Mouse (Mus musculus) intestine, embryonic 16.5 days (tissue): Measurements from ENCODE around the gene Vmn1r184. TPM values are rescaled to one million over a fixed set of nuclear protein-coding genes. Genes with fewer than 3 reads are reported as not detected.
"Not testable (repeated sequence)": the region's sequence is repeated elsewhere in the genome, so short reads cannot be mapped to it uniquely, and the experiment has no call there.

Experiments
- ATAC-seq: fragments of 200-750 bp; cut with Nextera tagmentation; 2 replicates; pipeline ENCODE4 v1.8.0; 2017; ENCODE audit warnings: moderate TSS enrichment, moderate library complexity
- H3K27ac ChIP-seq: fragments of 300-500 bp; sonication (generic); 2 replicates; pipeline ENCODE4 v1.5.1; 2014; ENCODE audit warnings: mild to moderate bottlenecking, low read length
- H3K27me3 ChIP-seq: fragments of 300-500 bp; sonication (generic); replicated peaks from 2 replicates; pipeline ENCODE4 v1.6.1; 2014; ENCODE audit warnings: low read length, control low read depth, mixed read lengths; ENCODE audit not compliant: control insufficient read depth, insufficient read depth
- H3K36me3 ChIP-seq: fragments of 300-500 bp; sonication (generic); 2 replicates; pipeline ENCODE4 v1.6.1; 2014; ENCODE audit warnings: low read length, control low read depth; ENCODE audit not compliant: control insufficient read depth, insufficient read depth
- H3K4me1 ChIP-seq: fragments of 300-500 bp; sonication (generic); 2 replicates; pipeline ENCODE4 v1.6.1; 2014; ENCODE audit warnings: low read length, control low read depth, mixed read lengths; ENCODE audit not compliant: control insufficient read depth, insufficient read depth
- H3K4me2 ChIP-seq: fragments of 300-500 bp; sonication (generic); 2 replicates; pipeline ENCODE4 v1.6.1; 2014; ENCODE audit warnings: low read depth, low read length, control low read depth
- H3K4me3 ChIP-seq: fragments of 300-500 bp; sonication (generic); 2 replicates; pipeline ENCODE4 v1.5.1; 2014; ENCODE audit warnings: mild to moderate bottlenecking, low read length
- H3K9ac ChIP-seq: fragments of 300-500 bp; sonication (generic); 2 replicates; pipeline ENCODE4 v1.6.1; 2014; ENCODE audit warnings: low read depth, low read length
- H3K9me3 ChIP-seq: fragments of 300-500 bp; sonication (generic); 2 replicates; pipeline ENCODE4 v1.6.1; 2016; ENCODE audit warnings: low read length, control low read depth; ENCODE audit not compliant: control insufficient read depth
- WGBS: fragments of 180-500 bp; shearing (Covaris S2); extraction: QIAGEN DNeasy Blood & Tissue Kit; methylation state at CpG from one replicate; pipeline ENCODE4 v1.1.7; 2014; 5-methylcytosine and 5-hydroxymethylcytosine counted together
- polyA plus RNA-seq: library from polyadenylated mRNA; unstranded; fragments of >200 nt; fragmentation: Nextera tagmentation; extraction: Ambion mirVana; gene quantifications from 2 replicates; pipeline ENCODE4 v1.2.1, GENCODE M21; 2015

Vmn1r184 gene
- polyA plus RNA-seq, result not detected in 2 replicates

GRCm38 (mm10) chr7:26260034-26260433 lies at the start of gene Vmn1r184:
TSS of gene Vmn1r184 (plus strand) at chr7:26260334.
- H3K4me3 ChIP-seq, H3K9me3 ChIP-seq, H3K9ac ChIP-seq, H3K4me1 ChIP-seq, H3K4me2 ChIP-seq, H3K27ac ChIP-seq, H3K27me3 ChIP-seq, ATAC-seq, H3K36me3 ChIP-seq: not testable (repeated sequence)
- WGBS, result 86% methylated on average over 1 of the region's 1 CpGs

- 73% methylated on average over 8 of the region's 8 CpGs for WGBS
- not testable (repeated sequence) for H3K27ac ChIP-seq, H3K4me1 ChIP-seq, ATAC-seq, H3K9me3 ChIP-seq, H3K4me3 ChIP-seq, H3K4me2 ChIP-seq, H3K36me3 ChIP-seq, H3K9ac ChIP-seq, H3K27me3 ChIP-seq
These were observed 43.5 kb downstream of the Vmn1r184 start for GRCm38 (mm10) chr7:26303429-26304166.

DNA sequence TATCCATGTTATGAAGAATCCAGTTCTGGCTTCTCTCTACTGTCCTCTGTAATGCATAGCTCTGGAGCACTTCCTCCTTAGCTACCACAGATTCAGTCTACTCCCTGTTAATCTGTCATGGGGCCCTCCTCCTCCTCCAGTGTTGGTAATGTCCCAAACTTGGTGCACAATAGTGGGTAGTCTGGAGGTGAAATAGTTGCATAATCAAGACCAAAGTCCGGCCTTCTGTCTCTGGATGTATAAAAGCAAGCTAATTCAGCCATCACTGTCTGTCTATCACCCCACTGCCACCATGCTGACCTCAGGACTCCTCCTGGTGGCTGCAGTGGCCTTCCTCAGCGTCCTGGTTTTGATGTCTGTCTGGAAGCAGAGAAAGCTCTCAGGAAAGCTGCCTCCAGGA lies 46.8 kb downstream of the Vmn1r184 start, which contains the start of gene Cyp2a4:
Gene Cyp2a4, plus strand, starts transcription at position 244 of the 400 bp plus-strand sequence.
- not testable (repeated sequence) for H3K9me3 ChIP-seq

GRCm38 (mm10) chr7:26311786-26312185 lies 51.7 kb downstream of the Vmn1r184 start:
- ATAC-seq, H3K4me3 ChIP-seq, H3K36me3 ChIP-seq, H3K9me3 ChIP-seq, H3K9ac ChIP-seq, H3K27me3 ChIP-seq, H3K4me2 ChIP-seq, H3K4me1 ChIP-seq, H3K27ac ChIP-seq: not testable (repeated sequence)
- whole genome bisulfite sequencing, result 84% methylated on average over 4 of the region's 4 CpGs

More for the DNA sequence above, 46.8 kb downstream of the Vmn1r184 start, which contains the start of gene Cyp2a4:
- not testable (repeated sequence) for H3K27me3 ChIP-seq, H3K9ac ChIP-seq, H3K4me2 ChIP-seq, H3K4me3 ChIP-seq, H3K4me1 ChIP-seq, ATAC-seq, H3K27ac ChIP-seq, H3K36me3 ChIP-seq
- 56% methylated on average over 2 of the region's 2 CpGs for WGBS

DNA sequence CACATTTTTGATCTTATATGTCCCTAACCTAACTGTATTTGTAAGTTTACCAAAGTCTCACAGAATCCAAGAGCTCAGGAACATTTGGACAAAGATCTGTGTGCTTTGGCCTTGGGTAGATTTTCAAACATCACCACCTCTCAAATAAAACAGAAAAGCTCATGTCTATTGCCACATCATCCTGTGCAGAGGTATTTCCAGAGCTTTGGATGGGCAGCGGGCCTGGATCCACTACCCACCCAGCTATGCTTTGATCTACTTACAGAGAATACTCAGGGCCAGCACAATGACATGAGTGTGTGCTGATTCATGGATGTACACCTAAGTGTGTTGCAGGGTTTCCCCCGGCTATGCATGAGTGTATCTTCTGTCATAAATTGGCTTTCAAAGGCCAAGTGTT lies 55.1 kb downstream of the Vmn1r184 start:
- not testable (repeated sequence) for H3K27ac ChIP-seq, H3K9ac ChIP-seq, H3K4me3 ChIP-seq, H3K36me3 ChIP-seq, H3K27me3 ChIP-seq, ATAC-seq, H3K4me1 ChIP-seq, H3K9me3 ChIP-seq, H3K4me2 ChIP-seq
- WGBS, result 83% methylated on average over 2 of the region's 2 CpGs

- not testable (repeated sequence) for H3K4me2 ChIP-seq, ATAC-seq, H3K27me3 ChIP-seq, H3K9ac ChIP-seq, H3K27ac ChIP-seq, H3K36me3 ChIP-seq, H3K9me3 ChIP-seq, H3K4me1 ChIP-seq, H3K4me3 ChIP-seq
- whole genome bisulfite sequencing, result 84% methylated on average over 4 of the region's 4 CpGs
These were observed 55.7 kb downstream of the Vmn1r184 start for GRCm38 (mm10) chr7:26315809-26316208.

Other genes with a start within 250 kb of the Vmn1r184 start
- not detected in 2 replicates for gene Cyp2b13, start 198.8 kb upstream of the Vmn1r184 start, polyA plus RNA-seq
- not detected in 2 replicates for gene Cyp2b9, start 86.9 kb upstream of the Vmn1r184 start, polyA plus RNA-seq
- gene Cyp2a4, start 46.8 kb downstream of the Vmn1r184 start, polyA plus RNA-seq, result not detected in 2 replicates
- not detected in 2 replicates for gene Nlrp9c, start 143.4 kb downstream of the Vmn1r184 start, polyA plus RNA-seq
- gene Nlrp4a, start 174.8 kb downstream of the Vmn1r184 start, polyA plus RNA-seq, result not detected in 2 replicates